Mouse (Mus musculus) G1E (cell line): Measurements from ENCODE around the gene Prmt8.

Experiments
- CTCF ChIP-seq: IDR thresholded peaks from 2 replicates; pipeline ENCODE4 v1.5.1; 2012; ENCODE audit warnings: low read depth, low read length, inconsistent platforms, mixed read lengths
- GATA1 ChIP-seq: IDR thresholded peaks from 2 replicates; pipeline ENCODE4 v1.6.1; 2012; ENCODE audit warnings: borderline replicate concordance, low read length, inconsistent platforms, mixed read lengths
- GATA2 ChIP-seq: IDR thresholded peaks from 2 replicates; pipeline ENCODE4 v1.6.1; 2012; ENCODE audit warnings: low read depth, low read length, inconsistent platforms, borderline replicate concordance
- POLR2AphosphoS5 ChIP-seq: IDR thresholded peaks from 2 replicates; pipeline ENCODE4 v1.6.1; 2012; ENCODE audit warnings: low read depth, low read length, inconsistent platforms; ENCODE audit not compliant: insufficient replicate concordance

- TF ChIP-seq CTCF (no peak), POLR2AphosphoS5 (no peak), GATA1 (no peak), GATA2 (no peak)
These were observed 82.0 kb downstream of the Prmt8 start for GRCm38 (mm10) chr6:127687181-127687860.
